Mouse (Mus musculus) heart, postnatal 0 days (tissue): ENCODE data around the gene Pga5.

Experiments used
- CTCF ChIP-seq: IDR thresholded peaks from 2 replicates; pipeline ENCODE4 v1.5.1; 2016; ENCODE audit warnings: antibody characterized with exemption, control low read depth, low read depth
- EP300 ChIP-seq: IDR thresholded peaks from 2 replicates; pipeline ENCODE4 v1.6.1; 2016; ENCODE audit warnings: antibody characterized with exemption, low read depth

DNA sequence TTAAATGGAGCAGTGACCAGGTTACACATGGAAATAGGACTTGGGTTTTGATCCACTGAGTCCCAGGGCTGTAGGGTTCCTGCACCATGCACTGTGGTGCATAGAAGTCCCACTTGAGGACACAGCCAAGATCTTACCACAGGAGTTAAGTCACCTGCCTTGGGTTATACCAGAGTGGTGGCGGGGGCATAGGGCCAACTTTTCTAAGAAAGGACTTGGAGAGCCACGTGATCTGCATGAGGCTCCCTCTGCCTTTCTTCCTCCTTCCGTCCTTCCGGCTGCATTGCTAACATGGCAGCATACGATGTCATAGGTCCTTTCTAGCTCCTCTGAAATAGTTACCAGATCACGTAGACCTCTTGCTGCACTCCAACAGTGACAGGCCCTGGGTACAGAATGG, 37.6 kb upstream of the Pga5 start:
- no peak for TF ChIP-seq CTCF
- no peak for TF ChIP-seq EP300
